Mouse (Mus musculus) liver, postnatal 0 days (tissue): ENCODE measurements at regions not wholly inside any gene's neighbourhood (a gene's known extent, or its start where the extent isn't known, plus 50 kb on each side); places are given as distances from the start of the nearest gene placed in this dataset.
"Not testable (repeated sequence)": the region's sequence is repeated elsewhere in the genome, so short reads cannot be mapped to it uniquely, and the experiment has no call there.

Source experiments
- ATAC-seq: fragments of 200-750 bp; cut with Nextera tagmentation; 2 replicates; pipeline ENCODE4 v1.8.0; 2017; ENCODE audit warnings: mild to moderate bottlenecking, moderate library complexity
- DNase-seq: peaks from one replicate; pipeline ENCODE4 v3.0.0-alpha.2; 2016
- H3K27ac ChIP-seq: fragments of 300-500 bp; sonication (generic); 2 replicates; pipeline ENCODE4 v1.5.1; 2014; ENCODE audit warnings: antibody characterized with exemption, moderate library complexity, mild to moderate bottlenecking, low read depth
- H3K27me3 ChIP-seq: fragments of 300-500 bp; sonication (generic); 2 replicates; pipeline ENCODE4 v1.6.1; 2014; ENCODE audit warnings: low read length, control low read depth, mixed read lengths; ENCODE audit not compliant: insufficient read depth
- H3K36me3 ChIP-seq: fragments of 300-500 bp; sonication (generic); replicated peaks from 2 replicates; pipeline ENCODE4 v1.6.1; 2014; ENCODE audit warnings: mild to moderate bottlenecking, control low read depth, low read length, moderate library complexity, mixed read lengths; ENCODE audit not compliant: insufficient read depth
- H3K4me1 ChIP-seq: fragments of 300-500 bp; sonication (generic); 2 replicates; pipeline ENCODE4 v1.6.1; 2014; ENCODE audit warnings: antibody characterized with exemption, mild to moderate bottlenecking, control low read depth; ENCODE audit not compliant: insufficient read depth
- H3K4me2 ChIP-seq: fragments of 300-500 bp; sonication (generic); 2 replicates; pipeline ENCODE4 v1.6.1; 2014; ENCODE audit warnings: low read depth, mild to moderate bottlenecking, low read length, moderate library complexity, mixed read lengths
- H3K4me3 ChIP-seq: fragments of 300-500 bp; sonication (generic); 2 replicates; pipeline ENCODE4 v1.5.1; 2014; ENCODE audit warnings: low read depth, low read length
- H3K9ac ChIP-seq: fragments of 300-500 bp; sonication (generic); replicated peaks from 2 replicates; pipeline ENCODE4 v1.6.1; 2014; ENCODE audit warnings: mild to moderate bottlenecking, moderate library complexity
- H3K9me3 ChIP-seq: fragments of 300-500 bp; sonication (generic); 2 replicates; pipeline ENCODE4 v1.6.1; 2016; ENCODE audit warnings: mild to moderate bottlenecking, control low read depth, low read length, mixed read lengths
- CTCF ChIP-seq: sonication (generic); IDR thresholded peaks from 2 replicates; pipeline ENCODE4 v1.5.1; 2016; ENCODE audit warnings: antibody characterized with exemption, low read depth
- EP300 ChIP-seq: IDR thresholded peaks from 2 replicates; pipeline ENCODE4 v1.6.1; 2016; ENCODE audit warnings: antibody characterized with exemption, low read depth, mild to moderate bottlenecking
- WGBS: fragments of 180-500 bp; shearing (Covaris S2); extraction: QIAGEN DNeasy Blood & Tissue Kit; methylation state at CpG from one replicate; pipeline ENCODE4 v1.1.7; 2014; ENCODE audit not compliant: insufficient replicate concordance; 5-methylcytosine and 5-hydroxymethylcytosine counted together

GRCm38 (mm10) chr1:59415733-59416312, 66.4 kb upstream of the Fzd7 start:
- Histone ChIP-seq H3K9me3 (no peaks in the 10 kb centered on the region), H3K36me3 (no peaks in the 10 kb centered on the region), H3K27ac (no peak overlapping the region), H3K4me3 (no peak overlapping the region), H3K27me3 (no peaks in the 10 kb centered on the region), H3K9ac (no peak overlapping the region), H3K4me1 (no peaks in the 10 kb centered on the region; the same call in 1 of the 2 replicates), H3K4me2 (no peak overlapping the region)
- TF ChIP-seq CTCF = no peak
- TF ChIP-seq EP300 = no peak
- ATAC-seq = no peak
- WGBS = 83% methylated on average over 11 of the region's 11 CpGs
- no peak for DNase-seq

GRCm38 (mm10) chr1:59417317-59417716, 64.9 kb upstream of the Fzd7 start:
- no peak for TF ChIP-seq CTCF
- TF ChIP-seq EP300 = no peak
- Histone ChIP-seq H3K4me1 (no peaks in the 10 kb centered on the region; the same call in 1 of the 2 replicates), H3K4me3 (no peak overlapping the region), H3K27ac (no peak overlapping the region), H3K4me2 (no peak overlapping the region), H3K9me3 (no peaks in the 10 kb centered on the region), H3K9ac (no peak overlapping the region), H3K36me3 (no peaks in the 10 kb centered on the region), H3K27me3 (no peaks in the 10 kb centered on the region)
- ATAC-seq (no peak), DNase-seq (no peak)
- 42% methylated on average over 1 of the region's 1 CpGs for WGBS

GRCm38 (mm10) chr1:59417962-59418361, 64.3 kb upstream of the Fzd7 start:
- no peak overlapping the region for H3K4me3 ChIP-seq
- H3K27me3 ChIP-seq = no peaks in the 10 kb centered on the region
- no peak overlapping the region for H3K27ac ChIP-seq
- H3K4me1 ChIP-seq = no peaks in the 10 kb centered on the region; the same call in 1 of the 2 replicates
- no peak overlapping the region for H3K9ac ChIP-seq
- DNase-seq (no peak), ATAC-seq (no peak)
- H3K36me3 ChIP-seq = no peaks in the 10 kb centered on the region
- H3K4me2 ChIP-seq = peak overlapping the region; percentile 1; the same call in 1 of the 2 replicates
- TF ChIP-seq EP300 (no peak), CTCF (no peak)
- no peaks in the 10 kb centered on the region for H3K9me3 ChIP-seq
- 54% methylated on average over 3 of the region's 3 CpGs for WGBS

- Histone ChIP-seq H3K4me1 (no peaks in the 10 kb centered on the region), H3K27ac (no peak overlapping the region), H3K36me3 (no peaks in the 10 kb centered on the region), H3K9me3 (no peaks in the 10 kb centered on the region), H3K27me3 (no peaks in the 10 kb centered on the region), H3K4me3 (no peak overlapping the region), H3K9ac (no peak overlapping the region), H3K4me2 (no peak overlapping the region)
- no peak for TF ChIP-seq CTCF
- no peak for TF ChIP-seq EP300
- peak; percentile 54; the same call in 1 of the 2 replicates for ATAC-seq
- no peak for DNase-seq
- WGBS = 53% methylated on average over 9 of the region's 9 CpGs
These were observed 63.5 kb upstream of the Fzd7 start for GRCm38 (mm10) chr1:59418748-59419147.

- ATAC-seq (peak; percentile 51; the same call in 1 of the 2 replicates), DNase-seq (peak; percentile 30)
- H3K4me1 ChIP-seq = no peaks in the 10 kb centered on the region
- 42% methylated on average over 19 of the region's 19 CpGs for WGBS
- no peaks in the 10 kb centered on the region for H3K36me3 ChIP-seq
- H3K4me2 ChIP-seq = no peak overlapping the region
- no peaks in the 10 kb centered on the region for H3K9me3 ChIP-seq
- no peak overlapping the region for H3K9ac ChIP-seq
- no peak overlapping the region for H3K27ac ChIP-seq
- no peak for TF ChIP-seq EP300
- TF ChIP-seq CTCF = no peak
- H3K4me3 ChIP-seq = no peak overlapping the region
- no peaks in the 10 kb centered on the region for H3K27me3 ChIP-seq
These were observed 59.0 kb upstream of the Fzd7 start for GRCm38 (mm10) chr1:59422981-59423941.

GRCm38 (mm10) chr1:59425771-59426170, 56.5 kb upstream of the Fzd7 start:
- DNase-seq, H3K36me3 ChIP-seq, H3K4me1 ChIP-seq, H3K27me3 ChIP-seq, H3K9ac ChIP-seq, H3K4me3 ChIP-seq, H3K4me2 ChIP-seq, ATAC-seq, H3K27ac ChIP-seq, H3K9me3 ChIP-seq: not testable (repeated sequence)
- WGBS = 77% methylated on average over 1 of the region's 1 CpGs
